Mouse (Mus musculus): ENCODE data around the gene Rab3a. TPM values are rescaled to one million over a fixed set of nuclear protein-coding genes. Genes with fewer than 3 reads are reported as not detected.
A peak's percentile ranks its signal among the peaks of the same experiment; 100 is the strongest.

The Rab3a gene
- 100 to 1,000 TPM; 789 to 843 TPM for total RNA-seq (2021)

DNA sequence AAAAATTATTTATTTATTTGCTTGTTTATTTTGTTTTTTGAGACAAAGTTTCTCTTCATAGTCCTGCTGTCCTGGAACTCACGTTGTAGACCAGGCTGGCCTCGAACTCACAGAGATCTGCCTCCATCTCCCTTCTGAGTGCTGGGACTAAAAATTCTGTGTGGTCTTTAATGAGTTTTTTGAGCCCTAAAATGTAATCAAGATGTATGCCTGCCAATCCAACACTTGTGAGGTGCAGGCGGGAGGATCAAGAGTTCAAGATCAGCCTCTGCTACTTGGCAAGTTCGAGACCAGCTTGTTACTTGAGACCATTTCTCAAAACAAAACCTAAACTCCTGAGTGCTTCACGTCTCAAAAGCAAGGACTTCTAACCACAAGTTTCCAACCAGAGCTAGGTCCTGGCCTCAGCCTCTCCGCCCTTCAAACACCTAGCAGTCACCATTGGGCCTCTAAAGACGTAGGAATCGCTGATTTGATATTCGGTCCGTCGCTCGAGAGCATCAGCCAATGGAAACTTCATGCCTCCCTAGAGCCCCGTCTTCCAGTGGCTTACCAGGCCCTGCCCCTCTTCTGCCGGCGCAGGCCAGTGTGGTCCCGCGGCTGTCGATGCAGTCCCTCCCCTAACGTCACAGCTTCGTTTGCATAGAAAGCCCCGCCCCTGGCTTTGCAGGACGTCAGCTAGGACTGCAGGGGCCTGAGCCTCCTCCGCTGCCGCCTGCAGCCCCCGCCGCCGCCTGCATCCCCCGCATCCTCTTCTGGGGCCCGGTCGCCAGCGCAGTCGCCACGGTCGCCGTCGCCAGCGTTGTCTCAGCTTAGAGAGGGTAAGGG, at the start of gene Rab3a:
Rab3a (plus strand) TSS at position 637 of the 828 bp plus-strand sequence.
- DNase-seq (ENCODE audit: extremely low spot score in 1 of 2, low spot score in 1 of 2), result peak; percentile 80 to 87

DNA sequence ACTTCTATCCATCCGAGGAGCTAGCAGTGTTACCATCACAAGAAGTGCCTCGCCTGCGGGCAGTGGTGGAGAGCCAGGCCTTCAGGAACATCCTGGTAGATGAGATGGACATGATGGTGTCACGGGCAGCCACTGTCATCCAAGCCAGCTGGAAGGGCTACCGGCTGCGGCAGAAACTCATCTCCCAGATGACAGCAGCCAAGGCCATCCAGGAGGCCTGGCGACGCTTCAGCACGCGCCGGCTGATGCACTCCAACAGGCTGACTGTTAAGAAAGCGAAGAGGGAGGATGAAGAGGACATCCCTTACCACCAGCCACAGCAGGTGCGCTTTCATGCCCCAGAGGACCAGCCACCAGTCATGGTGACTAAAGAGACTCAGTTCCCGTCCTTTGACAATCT, 46.2 kb upstream of the Rab3a start:
- DNase-seq (ENCODE audit: extremely low spot score in 1 of 2, low spot score in 1 of 2), result no peak

DNA sequence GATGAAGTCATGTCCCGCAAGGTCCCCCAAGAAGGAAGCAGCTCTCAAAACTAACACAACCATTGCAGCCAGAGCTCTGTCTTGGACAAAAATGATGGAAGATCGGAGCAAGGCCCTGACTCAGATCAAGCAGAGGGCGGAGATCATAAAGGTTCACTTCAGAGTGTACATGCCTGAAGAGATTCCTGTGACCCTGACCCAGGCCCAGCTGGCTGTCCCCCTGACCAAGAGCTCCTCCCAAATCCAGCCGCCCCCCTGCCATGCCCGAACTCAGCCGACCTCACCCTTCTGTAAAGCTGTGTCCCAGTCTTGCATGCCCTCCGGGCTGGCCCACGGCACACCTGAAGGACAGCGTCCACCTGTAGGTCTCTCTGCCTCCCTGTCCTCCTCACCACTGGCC, 44.7 kb upstream of the Rab3a start:
- no peak for DNase-seq (ENCODE audit: extremely low spot score in 1 of 2, low spot score in 1 of 2)

DNA sequence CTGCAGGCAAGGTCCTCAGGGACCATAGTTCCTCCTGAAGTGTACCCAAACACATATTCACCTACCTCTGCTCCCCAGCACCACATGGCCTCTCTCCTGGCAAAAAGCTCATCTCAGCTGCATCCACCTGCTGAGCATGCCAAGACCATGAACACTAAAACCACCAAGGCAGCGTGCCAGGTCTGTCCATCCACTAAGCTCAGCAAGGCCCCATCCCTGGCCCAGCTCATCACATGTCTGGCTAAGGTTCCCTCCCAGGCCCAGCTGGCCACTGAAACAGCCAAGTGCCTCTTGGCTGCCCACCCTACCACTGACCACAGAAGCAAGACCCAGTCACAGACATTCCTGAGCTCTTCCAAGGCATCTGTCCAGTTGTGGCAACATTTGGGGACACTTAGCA, 44.2 kb upstream of the Rab3a start:
- DNase-seq (ENCODE audit: extremely low spot score in 1 of 2, low spot score in 1 of 2), result no peak

DNA sequence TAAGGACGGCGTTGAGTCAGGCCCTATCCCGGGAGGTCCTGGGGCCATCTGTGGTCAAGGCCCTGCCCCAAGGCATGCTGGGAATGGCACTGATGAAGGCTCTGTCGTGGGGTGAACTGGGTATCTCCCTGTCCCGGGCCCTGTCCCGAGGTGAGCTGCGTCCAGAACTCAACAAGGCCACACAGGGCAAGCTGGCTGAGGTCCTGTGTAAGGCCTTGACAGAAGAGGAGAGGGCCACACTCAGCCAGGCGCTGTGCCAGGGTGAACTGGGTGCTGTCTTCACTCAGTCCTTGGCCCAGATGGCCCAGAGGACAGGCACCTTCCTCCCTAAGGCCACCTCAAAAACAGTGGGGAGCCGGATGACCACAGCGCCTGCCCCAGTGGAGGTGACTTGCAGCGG, 43.4 kb upstream of the Rab3a start:
- DNase-seq (ENCODE audit: extremely low spot score in 1 of 2, low spot score in 1 of 2), result no peak

DNA sequence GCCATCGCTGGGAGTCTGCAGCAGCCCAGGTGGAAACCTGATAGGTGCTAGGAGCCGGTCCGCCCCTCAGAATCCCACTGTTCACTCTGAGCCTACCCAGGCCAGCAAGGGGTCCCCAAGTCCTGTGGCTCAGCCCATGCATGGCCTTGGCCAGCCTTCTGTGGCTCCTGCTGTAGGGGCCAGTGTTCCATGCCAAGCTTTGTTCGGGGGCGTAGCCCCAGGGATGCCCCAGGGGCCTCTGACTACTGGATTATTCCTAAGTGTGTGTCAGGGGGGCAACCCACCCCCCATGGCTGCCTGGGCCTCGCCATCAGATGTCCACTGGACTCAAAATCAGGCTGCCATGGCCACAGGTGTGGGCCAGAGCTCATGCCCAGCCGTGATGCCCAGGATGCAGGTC, 40.5 kb upstream of the Rab3a start:
- no peak for DNase-seq (ENCODE audit: extremely low spot score in 1 of 2, low spot score in 1 of 2)

DNA sequence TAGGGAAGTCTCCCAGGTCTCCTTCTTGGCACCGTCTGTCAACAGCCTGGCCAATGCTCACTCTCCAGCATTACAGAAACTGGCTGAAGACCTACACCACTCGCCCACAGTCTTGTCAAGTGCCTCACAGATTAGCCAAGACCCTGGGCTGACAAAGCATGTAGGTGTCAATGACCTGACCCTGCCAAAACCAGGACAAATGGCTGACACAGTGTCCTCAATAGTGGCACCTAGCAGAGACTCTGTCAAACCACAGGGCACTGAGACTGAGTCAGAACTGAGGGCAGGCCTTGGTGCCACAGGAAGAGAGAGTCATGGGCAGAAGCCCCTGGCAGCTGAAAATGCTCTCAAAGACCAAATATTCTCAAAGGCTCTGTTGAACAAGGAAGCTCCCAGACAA, 39.4 kb upstream of the Rab3a start:
- DNase-seq (ENCODE audit: extremely low spot score in 1 of 2, low spot score in 1 of 2), result no peak

DNA sequence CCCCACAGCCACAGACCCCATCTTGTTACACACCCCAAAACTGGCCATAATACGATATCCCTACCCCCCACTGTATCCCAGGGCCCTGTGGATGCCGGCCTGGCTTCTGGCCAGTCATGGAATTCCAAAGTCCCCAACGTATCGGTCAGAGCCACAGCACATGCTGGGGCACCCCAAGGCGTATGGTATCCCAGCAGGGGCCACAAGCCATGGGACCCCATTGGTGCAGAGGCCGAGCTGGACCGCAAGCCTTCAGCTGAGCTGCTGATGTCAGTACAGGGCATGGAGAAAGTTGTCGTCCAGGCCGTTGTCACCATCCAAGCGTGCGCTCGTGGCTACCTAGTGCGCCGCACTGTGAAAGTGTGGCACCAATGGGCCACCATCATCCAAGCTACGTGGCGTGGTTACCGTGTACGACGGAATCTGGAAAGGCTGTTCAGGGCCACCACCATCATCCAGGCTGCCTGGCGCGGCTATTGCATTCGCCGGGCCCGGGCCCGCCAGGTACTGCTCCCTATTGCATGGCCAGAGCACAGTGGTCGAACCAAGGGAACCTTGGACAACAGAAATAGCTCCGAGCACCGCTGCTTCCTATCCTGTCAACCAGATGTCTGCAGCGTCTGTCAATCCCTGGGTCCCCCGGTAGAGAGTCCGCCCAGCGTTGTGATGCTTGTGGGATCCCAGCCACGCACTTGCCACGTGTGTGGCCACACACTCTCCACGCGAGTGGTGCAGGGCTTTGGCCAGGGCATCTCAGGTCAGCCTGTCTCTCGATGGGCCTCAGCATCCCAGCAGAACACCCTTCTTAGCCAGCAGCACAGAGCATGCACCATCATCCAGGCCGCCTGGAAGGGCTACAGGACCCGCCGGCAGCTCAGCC, 37.7 kb upstream of the Rab3a start:
- DNase-seq (ENCODE audit: extremely low spot score in 1 of 2, low spot score in 1 of 2), result no peak

DNA sequence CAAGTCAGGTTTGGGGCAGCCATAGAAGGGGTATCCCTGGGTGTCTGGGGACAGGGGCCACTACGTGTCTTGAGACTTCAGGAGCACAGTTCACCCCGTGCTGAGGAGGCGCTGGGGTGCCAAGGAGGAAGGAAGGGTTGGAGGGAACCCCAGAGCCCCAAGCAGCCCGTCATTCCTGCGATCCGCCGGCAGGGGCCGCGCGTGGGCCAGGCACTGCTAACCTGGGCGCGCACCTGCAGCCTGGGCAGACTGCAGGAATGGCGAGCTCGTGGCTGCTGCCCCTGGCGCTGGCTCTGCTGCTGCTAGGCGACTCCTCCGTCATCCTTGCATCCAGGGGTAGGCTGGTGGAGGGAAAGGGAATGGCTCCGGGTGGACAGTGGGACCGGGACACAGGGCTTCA, 36.2 kb upstream of the Rab3a start, which contains the start of gene Gm3336:
Gm3336 (plus strand) TSS at position 247 of the 400 bp plus-strand sequence.
- peak in 1 of 2 experiments; percentile 67 for DNase-seq (ENCODE audit: extremely low spot score in 1 of 2, low spot score in 1 of 2)

DNA sequence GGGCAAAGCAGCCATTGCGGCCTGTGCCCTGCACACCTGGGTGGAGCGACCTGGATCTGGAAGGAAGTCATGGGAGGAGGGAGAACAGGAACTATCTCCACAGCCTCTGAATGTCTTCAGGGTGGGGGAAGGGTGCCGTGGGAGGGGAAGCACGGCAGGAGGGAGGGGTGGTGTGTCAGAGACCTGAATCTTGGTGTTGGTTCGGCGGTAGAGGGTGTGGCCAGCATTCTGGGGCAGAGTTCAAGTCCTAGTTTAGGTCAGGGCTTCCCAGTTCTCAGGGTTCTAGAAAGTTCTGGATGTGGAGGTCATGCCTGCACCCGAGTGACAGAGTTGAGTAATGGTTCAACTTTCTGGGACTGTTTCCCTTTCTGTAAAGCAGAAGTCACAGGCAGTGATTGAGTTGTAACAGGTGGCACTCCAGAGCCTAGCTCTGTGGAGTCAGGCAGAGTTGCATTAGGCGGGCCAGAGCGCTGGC, 34.6 kb upstream of the Rab3a start:
- no peak for DNase-seq (ENCODE audit: extremely low spot score in 1 of 2, low spot score in 1 of 2)

DNA sequence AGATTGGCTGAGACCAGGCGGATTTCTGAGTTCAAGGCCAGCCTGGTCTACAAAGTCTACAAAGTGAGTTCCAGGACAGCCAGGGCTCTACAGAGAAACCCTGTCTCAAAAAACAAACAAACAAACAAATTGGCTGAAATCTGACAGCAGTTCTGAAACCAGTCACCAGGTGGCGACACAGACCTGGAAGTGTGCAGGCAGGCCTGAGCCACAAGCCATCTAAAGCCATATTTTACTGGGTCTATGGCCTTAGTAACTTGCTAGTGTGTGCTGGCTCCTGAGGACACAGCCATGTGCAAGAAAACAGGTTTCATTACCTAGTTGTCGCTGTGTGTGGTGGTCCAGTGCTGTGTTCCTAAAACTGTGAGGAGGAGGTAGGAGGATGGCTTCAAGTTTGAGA, 33.7 kb upstream of the Rab3a start:
- peak; percentile 76 to 96 for DNase-seq (ENCODE audit: extremely low spot score in 1 of 2, low spot score in 1 of 2)

DNA sequence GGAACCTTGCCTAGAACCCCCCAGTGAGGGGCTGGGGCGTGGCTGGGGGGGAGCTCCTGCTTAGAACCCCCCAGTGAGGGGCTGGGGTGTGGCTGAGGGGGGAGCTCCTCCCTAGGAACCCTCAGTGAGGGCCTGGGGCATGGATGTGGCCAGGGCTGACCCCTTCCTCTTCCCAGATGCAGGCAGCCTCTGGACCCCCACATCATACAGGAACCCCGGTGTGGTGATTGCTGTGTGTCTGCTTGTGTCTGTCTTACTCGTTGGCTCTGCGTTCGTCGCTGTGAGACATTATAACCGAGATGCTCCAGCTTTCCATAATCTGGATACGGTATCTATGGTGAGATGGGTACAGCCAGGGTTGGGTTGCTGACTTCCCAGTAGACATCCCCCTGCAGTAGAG, 32.9 kb upstream of the Rab3a start:
- DNase-seq (ENCODE audit: extremely low spot score in 1 of 2, low spot score in 1 of 2), result no peak

DNA sequence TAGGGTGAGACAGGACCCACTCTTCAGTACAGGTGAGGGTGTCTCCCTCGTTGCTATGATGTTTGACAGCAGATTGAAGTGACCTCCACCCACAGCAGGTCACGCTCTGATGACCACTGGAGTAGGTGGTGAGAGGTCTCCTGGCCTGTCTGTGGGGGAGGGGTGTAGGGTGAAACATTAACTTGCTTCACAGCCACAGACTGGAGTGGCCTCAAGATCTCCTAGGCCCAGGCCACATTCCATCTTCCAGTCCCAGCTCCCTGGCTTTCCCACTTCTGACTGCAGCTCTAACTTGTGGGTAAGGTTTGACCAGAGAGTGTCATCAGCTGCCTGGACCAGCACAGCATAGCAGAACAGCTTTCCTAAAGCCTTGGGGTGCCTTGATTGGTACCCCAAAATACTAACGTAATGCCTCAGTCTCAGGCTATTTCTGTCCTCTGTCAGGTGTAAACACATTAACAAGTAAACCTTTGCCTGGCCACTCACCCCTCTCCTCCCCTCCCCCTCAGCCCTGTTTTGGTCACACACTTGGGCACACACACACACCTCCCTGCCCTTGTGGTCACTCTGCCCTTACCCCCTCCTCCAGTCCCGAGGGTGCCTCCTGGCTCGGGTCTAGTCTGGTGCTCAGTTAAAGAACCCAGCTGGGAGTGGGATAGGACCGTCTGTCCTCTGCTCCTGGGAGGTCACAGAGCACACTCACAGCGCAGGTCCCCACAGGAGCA, 30.8 kb upstream of the Rab3a start, which contains the start of gene Pde4c:
Pde4c (plus strand) TSS at position 235 of the 725 bp plus-strand sequence.
- DNase-seq (ENCODE audit: extremely low spot score in 1 of 2, low spot score in 1 of 2), result no peak

DNA sequence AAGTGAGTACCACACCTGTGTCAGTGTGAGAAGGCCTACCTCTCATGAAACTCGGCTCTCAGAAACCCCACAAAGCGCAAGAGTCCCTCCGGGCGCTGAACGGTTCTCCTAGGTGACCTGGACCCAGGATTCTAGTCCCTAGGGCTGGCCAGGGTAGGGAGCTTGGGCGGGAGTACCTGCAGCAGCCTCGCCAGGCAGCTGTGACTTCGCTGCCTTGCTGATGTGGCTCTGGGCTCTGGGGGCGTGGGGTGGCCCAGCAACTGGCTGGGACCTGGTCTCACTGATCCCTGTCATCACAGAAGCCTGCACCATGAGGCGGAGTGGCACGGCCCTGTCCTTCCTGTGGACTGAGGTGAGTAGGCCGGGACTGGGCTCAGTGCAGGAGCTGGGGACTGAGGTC, 30.3 kb upstream of the Rab3a start:
- DNase-seq (ENCODE audit: extremely low spot score in 1 of 2, low spot score in 1 of 2), result no peak

DNA sequence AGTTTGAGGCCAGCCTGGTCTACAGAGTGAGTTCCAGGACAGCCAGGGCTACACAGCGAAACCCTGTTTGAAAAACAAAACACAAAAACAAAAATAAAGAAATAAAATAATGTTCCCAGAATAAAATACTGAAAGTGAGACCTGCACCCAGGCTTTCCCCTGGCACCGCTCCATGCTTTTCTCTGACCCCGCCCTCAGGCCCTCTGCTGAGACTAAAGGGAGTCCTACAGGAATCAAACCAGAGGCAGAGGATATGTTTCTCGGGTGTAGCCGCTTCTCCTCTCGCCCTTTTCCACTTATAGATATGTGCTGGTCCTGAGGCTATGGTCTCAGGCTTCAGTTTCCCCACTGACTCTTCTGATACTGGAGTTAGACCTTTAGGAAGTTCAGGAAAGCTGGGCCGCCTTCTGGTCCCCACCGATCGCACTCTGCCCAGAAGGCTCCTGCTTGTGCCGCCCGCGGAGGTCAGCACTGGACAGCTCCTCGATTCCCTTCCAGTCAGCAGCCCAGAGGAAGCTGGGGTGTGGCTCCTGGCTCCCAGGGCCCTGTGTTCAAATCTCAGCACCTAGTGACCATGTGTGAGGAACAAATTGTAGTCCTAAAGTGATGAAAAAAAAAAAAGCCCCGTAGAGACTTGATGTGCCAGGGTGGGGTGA, 28.6 kb upstream of the Rab3a start:
- DNase-seq (ENCODE audit: extremely low spot score in 1 of 2, low spot score in 1 of 2), result no peak

DNA sequence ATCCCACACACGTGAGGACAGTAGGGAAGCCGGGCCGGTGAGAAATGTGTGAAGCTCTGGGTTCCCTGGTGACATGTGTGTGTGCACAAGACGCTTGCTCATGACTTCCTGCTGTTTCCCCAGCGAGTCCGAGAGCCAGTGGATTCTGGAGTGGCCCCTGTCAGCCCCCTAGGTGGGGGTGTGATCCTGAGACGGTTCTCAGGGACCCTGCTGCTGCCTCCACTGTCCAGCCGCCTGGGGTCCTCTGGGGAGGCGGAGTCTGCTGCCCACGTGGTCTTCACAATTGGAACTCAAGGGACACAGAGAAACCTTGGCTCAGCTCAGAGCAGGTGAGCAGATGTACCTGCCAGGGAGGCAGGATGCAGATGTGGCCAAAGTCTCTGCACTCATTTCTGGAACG, 27.8 kb upstream of the Rab3a start:
- DNase-seq (ENCODE audit: extremely low spot score in 1 of 2, low spot score in 1 of 2), result no peak

DNA sequence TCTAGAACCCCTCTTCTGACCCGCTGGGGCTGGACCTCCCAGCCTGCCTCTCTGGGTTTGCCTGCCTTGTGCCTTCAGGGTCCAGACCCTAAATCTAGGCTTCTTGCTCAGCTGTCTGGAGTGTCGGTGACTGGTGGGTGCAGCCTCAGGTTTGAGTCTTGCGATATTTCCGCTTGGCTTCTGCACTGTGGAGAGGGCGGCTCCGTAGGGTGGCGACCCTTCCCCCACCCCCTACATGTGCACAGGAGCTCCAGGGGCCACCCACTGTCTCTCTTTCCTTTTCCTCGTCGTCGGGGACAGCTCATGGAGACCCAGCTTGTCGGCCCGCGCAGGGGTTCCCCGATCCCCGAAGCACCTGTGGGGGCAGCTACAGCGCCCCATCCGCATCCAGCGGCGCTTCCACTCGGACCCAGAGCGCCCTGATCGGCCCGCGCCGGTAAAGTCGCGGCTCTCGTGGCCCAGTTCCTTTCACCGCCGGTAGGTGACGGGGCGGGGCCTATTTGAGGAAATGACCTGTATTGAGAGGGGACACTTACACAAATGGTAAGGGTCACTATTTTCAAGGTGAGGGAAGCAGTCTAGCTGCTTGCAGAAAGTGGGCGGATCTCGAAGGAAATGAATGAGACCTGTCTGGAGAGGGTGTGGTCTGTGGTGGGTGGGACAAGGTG, 24.5 kb upstream of the Rab3a start:
- no peak for DNase-seq (ENCODE audit: extremely low spot score in 1 of 2, low spot score in 1 of 2)

DNA sequence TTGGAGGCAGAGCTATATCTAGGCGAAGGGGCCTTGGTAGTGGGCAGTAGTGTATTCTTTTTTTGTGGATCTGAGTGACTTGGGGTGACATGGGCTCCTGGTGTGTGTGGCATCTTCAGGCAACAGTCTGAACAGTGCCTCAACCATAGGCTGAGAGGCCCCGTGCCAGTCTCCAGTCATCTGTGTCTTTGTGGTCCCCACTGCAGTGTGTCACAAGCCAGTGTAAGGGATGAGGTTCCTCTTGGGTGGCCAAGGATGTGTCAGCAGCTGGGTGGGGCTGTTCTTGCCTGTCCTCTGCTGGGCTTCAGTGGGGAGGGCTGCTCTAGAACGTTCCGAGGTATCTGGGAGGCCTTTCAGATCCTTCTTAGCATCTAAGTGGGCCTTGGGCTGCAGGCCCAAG, 23.5 kb upstream of the Rab3a start:
- DNase-seq (ENCODE audit: extremely low spot score in 1 of 2, low spot score in 1 of 2), result no peak

DNA sequence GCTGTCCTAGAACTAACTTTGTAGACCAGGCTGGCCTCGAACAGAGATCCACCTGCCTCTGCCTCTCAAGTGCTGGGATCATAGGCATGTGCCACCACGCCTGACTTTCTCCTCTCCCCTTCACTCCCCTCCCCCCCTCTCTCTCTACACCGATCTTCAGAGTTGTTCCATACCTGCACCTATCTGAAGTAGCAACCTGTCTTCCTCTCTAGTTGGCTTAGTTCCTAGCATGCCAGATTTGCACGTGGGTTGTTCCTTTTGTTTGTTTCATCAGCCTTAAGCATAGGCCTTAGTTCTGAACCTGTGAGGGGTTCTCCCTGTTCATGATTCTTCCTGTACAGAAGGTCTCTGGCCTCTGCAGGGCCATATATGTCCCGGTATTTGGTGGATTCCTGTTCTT, 16.8 kb upstream of the Rab3a start:
- no peak for DNase-seq (ENCODE audit: extremely low spot score in 1 of 2, low spot score in 1 of 2)

DNA sequence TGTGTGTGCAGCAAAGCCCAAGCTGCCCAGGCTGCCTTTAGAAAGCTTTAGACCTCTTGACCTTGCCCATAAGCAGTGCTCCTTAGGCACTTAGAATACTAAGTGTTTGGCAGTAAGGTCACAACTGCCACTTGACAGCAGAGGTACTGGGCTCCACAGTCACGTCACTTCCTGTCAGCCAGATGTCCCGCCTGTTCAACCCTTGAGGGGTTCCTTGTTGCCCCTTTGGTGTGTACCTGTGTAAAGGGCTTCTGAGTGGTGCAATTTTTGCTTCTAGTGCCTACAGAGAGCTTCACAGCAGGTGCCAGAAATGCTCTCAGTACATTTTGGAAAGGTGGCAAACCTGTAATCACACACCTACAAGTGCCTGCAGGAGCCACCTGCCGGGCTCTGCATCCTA, 16.3 kb upstream of the Rab3a start:
- DNase-seq (ENCODE audit: extremely low spot score in 1 of 2, low spot score in 1 of 2), result no peak
